Mouse (Mus musculus): ENCODE results near the gene Tnp1. TPM values are rescaled to one million over a fixed set of nuclear protein-coding genes. Genes with fewer than 3 reads are reported as not detected.

Tnp1 gene
- polyA plus RNA-seq, 1 experiment from 2014 or later = not detected

- 38% methylated on average over 5 of the region's 5 CpGs for WGBS
- Histone ChIP-seq H3K27ac (ENCODE audit: poor library complexity, severe bottlenecking) (no peak overlapping the region), H3K9me3 (replicated peaks) (no peaks in the 10 kb centered on the region), H3K9ac (no peak overlapping the region), H3K4me3 (no peak overlapping the region), H3K4me2 (no peak overlapping the region), H3K36me3 (no peaks in the 10 kb centered on the region), H3K27me3 (replicated peaks) (no peaks in the 10 kb centered on the region), H3K4me1 (replicated peaks) (peaks cover 10% of the 10 kb centered on the region; the same call in 1 of the 2 replicates)
- ATAC-seq (ENCODE audit: insufficient number of reproducible peaks, low FRiP score) = peak; percentile 69; the same call in 1 of the 2 replicates
These were observed 13.1 kb downstream of the Tnp1 start for GRCm38 (mm10) chr1:73002637-73003036.

- Histone ChIP-seq H3K4me3 (no peak overlapping the region), H3K4me2 (no peak overlapping the region), H3K9ac (no peak overlapping the region), H3K27ac (ENCODE audit: poor library complexity, severe bottlenecking) (no peak overlapping the region), H3K9me3 (replicated peaks) (no peaks in the 10 kb centered on the region), H3K36me3 (no peaks in the 10 kb centered on the region), H3K27me3 (replicated peaks) (no peaks in the 10 kb centered on the region), H3K4me1 (replicated peaks) (peaks cover 10% of the 10 kb centered on the region; the same call in 1 of the 2 replicates)
- ATAC-seq (ENCODE audit: insufficient number of reproducible peaks, low FRiP score) = no peak
- 71% methylated on average over 5 of the region's 5 CpGs for WGBS
These were observed 13.7 kb downstream of the Tnp1 start for GRCm38 (mm10) chr1:73001961-73002360.

GRCm38 (mm10) chr1:72994751-72995528, 20.8 kb downstream of the Tnp1 start:
- Histone ChIP-seq H3K27ac (ENCODE audit: poor library complexity, severe bottlenecking) (no peak overlapping the region), H3K4me2 (no peak overlapping the region), H3K9me3 (replicated peaks) (no peaks in the 10 kb centered on the region), H3K9ac (no peak overlapping the region), H3K4me1 (replicated peaks) (peaks cover 5% of the 10 kb centered on the region; the same call in 1 of the 2 replicates), H3K4me3 (no peak overlapping the region), H3K36me3 (no peaks in the 10 kb centered on the region), H3K27me3 (replicated peaks) (no peaks in the 10 kb centered on the region)
- ATAC-seq (ENCODE audit: insufficient number of reproducible peaks, low FRiP score) = no peak
- 81% methylated on average over 5 of the region's 5 CpGs for WGBS

- Histone ChIP-seq H3K4me1 (replicated peaks) (no peaks in the 10 kb centered on the region), H3K9me3 (replicated peaks) (no peaks in the 10 kb centered on the region), H3K9ac (no peak overlapping the region), H3K36me3 (no peaks in the 10 kb centered on the region), H3K27me3 (replicated peaks) (no peaks in the 10 kb centered on the region), H3K4me2 (no peak overlapping the region), H3K4me3 (no peak overlapping the region), H3K27ac (ENCODE audit: poor library complexity, severe bottlenecking) (no peak overlapping the region)
- WGBS = 71% methylated on average over 2 of the region's 2 CpGs
- ATAC-seq (ENCODE audit: insufficient number of reproducible peaks, low FRiP score) = no peak
These were observed 22.7 kb downstream of the Tnp1 start for GRCm38 (mm10) chr1:72992944-72993464.

GRCm38 (mm10) chr1:72992209-72992608, 23.5 kb downstream of the Tnp1 start:
- 63% methylated on average over 2 of the region's 2 CpGs for WGBS
- no peak overlapping the region for H3K9ac ChIP-seq
- no peak overlapping the region for H3K4me3 ChIP-seq
- no peak overlapping the region for H3K27ac ChIP-seq (ENCODE audit: poor library complexity, severe bottlenecking)
- H3K4me2 ChIP-seq = no peak overlapping the region
- no peak for ATAC-seq (ENCODE audit: insufficient number of reproducible peaks, low FRiP score)
- H3K36me3 ChIP-seq = no peaks in the 10 kb centered on the region
- no peaks in the 10 kb centered on the region for H3K27me3 ChIP-seq (replicated peaks)
- H3K4me1 ChIP-seq (replicated peaks) = no peaks in the 10 kb centered on the region
- no peaks in the 10 kb centered on the region for H3K9me3 ChIP-seq (replicated peaks)

- Histone ChIP-seq H3K27ac (ENCODE audit: poor library complexity, severe bottlenecking) (no peak overlapping the region), H3K4me3 (no peak overlapping the region), H3K4me1 (replicated peaks) (no peaks in the 10 kb centered on the region), H3K9me3 (replicated peaks) (no peaks in the 10 kb centered on the region), H3K4me2 (no peak overlapping the region), H3K27me3 (replicated peaks) (no peaks in the 10 kb centered on the region), H3K36me3 (no peaks in the 10 kb centered on the region), H3K9ac (no peak overlapping the region)
- no peak for ATAC-seq (ENCODE audit: insufficient number of reproducible peaks, low FRiP score)
- WGBS = 66% methylated on average over 3 of the region's 3 CpGs
These were observed 26.8 kb downstream of the Tnp1 start for GRCm38 (mm10) chr1:72988904-72989303.

- Histone ChIP-seq H3K36me3 (no peaks in the 10 kb centered on the region), H3K4me3 (no peak overlapping the region), H3K4me2 (no peak overlapping the region), H3K27me3 (replicated peaks) (no peaks in the 10 kb centered on the region), H3K27ac (ENCODE audit: poor library complexity, severe bottlenecking) (no peak overlapping the region), H3K4me1 (replicated peaks) (no peaks in the 10 kb centered on the region), H3K9ac (no peak overlapping the region), H3K9me3 (replicated peaks) (no peaks in the 10 kb centered on the region)
- WGBS = 41% methylated on average over 4 of the region's 4 CpGs
- ATAC-seq (ENCODE audit: insufficient number of reproducible peaks, low FRiP score) = no peak
These were observed 29.0 kb downstream of the Tnp1 start for GRCm38 (mm10) chr1:72986715-72987114.

- no peak overlapping the region for H3K27ac ChIP-seq (ENCODE audit: poor library complexity, severe bottlenecking)
- H3K9ac ChIP-seq = no peak overlapping the region
- H3K4me2 ChIP-seq = no peak overlapping the region
- WGBS = 47% methylated on average over 9 of the region's 9 CpGs
- peaks cover 6% of the 10 kb centered on the region for H3K4me1 ChIP-seq (replicated peaks)
- H3K4me3 ChIP-seq = no peak overlapping the region
- ATAC-seq (ENCODE audit: insufficient number of reproducible peaks, low FRiP score) = no peak
- no peaks in the 10 kb centered on the region for H3K9me3 ChIP-seq (replicated peaks)
- no peaks in the 10 kb centered on the region for H3K36me3 ChIP-seq
- no peaks in the 10 kb centered on the region for H3K27me3 ChIP-seq (replicated peaks)
These were observed 36.8 kb downstream of the Tnp1 start for GRCm38 (mm10) chr1:72978956-72979355.

GRCm38 (mm10) chr1:72974226-72974625, 41.5 kb downstream of the Tnp1 start:
- no peak overlapping the region for H3K27ac ChIP-seq (ENCODE audit: poor library complexity, severe bottlenecking)
- no peaks in the 10 kb centered on the region for H3K36me3 ChIP-seq

GRCm38 (mm10) chr1:72970461-72970860, 45.2 kb downstream of the Tnp1 start:
- H3K27ac ChIP-seq (ENCODE audit: poor library complexity, severe bottlenecking) = peak overlapping the region; percentile 34; the same call in 1 of the 2 replicates
- H3K9me3 ChIP-seq (replicated peaks) = no peaks in the 10 kb centered on the region
- no peak overlapping the region for H3K4me3 ChIP-seq
- ATAC-seq (ENCODE audit: insufficient number of reproducible peaks, low FRiP score) = no peak
- H3K27me3 ChIP-seq (replicated peaks) = no peaks in the 10 kb centered on the region
- no peak overlapping the region for H3K4me2 ChIP-seq
- 70% methylated on average over 9 of the region's 9 CpGs for WGBS
- no peak overlapping the region for H3K9ac ChIP-seq
- peaks cover 26% of the 10 kb centered on the region for H3K4me1 ChIP-seq (replicated peaks)
- H3K36me3 ChIP-seq = no peaks in the 10 kb centered on the region

More at GRCm38 (mm10) chr1:72974226-72974625, 41.5 kb downstream of the Tnp1 start:
- ATAC-seq (ENCODE audit: insufficient number of reproducible peaks, low FRiP score) = no peak
- H3K9ac ChIP-seq = no peak overlapping the region
- H3K27me3 ChIP-seq (replicated peaks) = no peaks in the 10 kb centered on the region
- peaks cover 22% of the 10 kb centered on the region for H3K4me1 ChIP-seq (replicated peaks)
- no peaks in the 10 kb centered on the region for H3K9me3 ChIP-seq (replicated peaks)
- H3K4me3 ChIP-seq = no peak overlapping the region
- H3K4me2 ChIP-seq = no peak overlapping the region

GRCm38 (mm10) chr1:72969113-72969812, 46.4 kb downstream of the Tnp1 start:
- peaks cover 26% of the 10 kb centered on the region for H3K4me1 ChIP-seq (replicated peaks)
- ATAC-seq (ENCODE audit: insufficient number of reproducible peaks, low FRiP score) = peak; percentile 83
- H3K27ac ChIP-seq (ENCODE audit: poor library complexity, severe bottlenecking) = peak overlapping the region; percentile 74
- WGBS = 5% methylated on average over 10 of the region's 10 CpGs
- no peaks in the 10 kb centered on the region for H3K9me3 ChIP-seq (replicated peaks)
- peak overlapping the region; percentile 47 for H3K4me2 ChIP-seq
- no peak overlapping the region for H3K4me3 ChIP-seq
- no peaks in the 10 kb centered on the region for H3K27me3 ChIP-seq (replicated peaks)
- no peaks in the 10 kb centered on the region for H3K36me3 ChIP-seq
- H3K9ac ChIP-seq = 0 out of 2 replicates have a peak overlapping the region, but pooled peaks have one; percentile 6

Measured in heart, embryonic 12.5 days (tissue).